Mouse (Mus musculus): ENCODE measurements around the gene Slc38a11.

Slc38a11 gene

GRCm38 (mm10) chr2:65363828-65364497 lies at the start of gene Slc38a11:
Gene Slc38a11, minus strand, starts transcription at chr2:65364034.
- DNase-seq (ENCODE audit: low spot score in 2 of 2), result peak in 1 of 2 experiments; percentile 5

GRCm38 (mm10) chr2:65407110-65407509 lies 43.3 kb upstream of the Slc38a11 start:
- DNase-seq (ENCODE audit: low spot score in 2 of 2), result no peak

GRCm38 (mm10) chr2:65405407-65405806 lies 41.6 kb upstream of the Slc38a11 start:
- DNase-seq (ENCODE audit: low spot score in 2 of 2), result no peak

GRCm38 (mm10) chr2:65402001-65402400 lies 38.2 kb upstream of the Slc38a11 start:
- no peak for DNase-seq (ENCODE audit: low spot score in 2 of 2)

GRCm38 (mm10) chr2:65399938-65400337 lies 36.1 kb upstream of the Slc38a11 start:
- DNase-seq (ENCODE audit: low spot score in 2 of 2), result no peak

GRCm38 (mm10) chr2:65396128-65396527 lies 32.3 kb upstream of the Slc38a11 start:
- DNase-seq (ENCODE audit: low spot score in 2 of 2), result no peak

- DNase-seq (ENCODE audit: low spot score in 2 of 2), result no peak
These were observed 29.2 kb upstream of the Slc38a11 start for GRCm38 (mm10) chr2:65393061-65393460.

- no peak for DNase-seq (ENCODE audit: low spot score in 2 of 2)
These were observed 27.5 kb upstream of the Slc38a11 start for GRCm38 (mm10) chr2:65391322-65391721.

- DNase-seq (ENCODE audit: low spot score in 2 of 2), result no peak
These were observed 21.0 kb upstream of the Slc38a11 start for GRCm38 (mm10) chr2:65384815-65385214.

- no peak for DNase-seq (ENCODE audit: low spot score in 2 of 2)
These were observed 18.7 kb upstream of the Slc38a11 start for GRCm38 (mm10) chr2:65382485-65382884.

GRCm38 (mm10) chr2:65378425-65378824 lies 14.6 kb upstream of the Slc38a11 start:
- DNase-seq (ENCODE audit: low spot score in 2 of 2), result no peak

GRCm38 (mm10) chr2:65374410-65374809 lies 10.6 kb upstream of the Slc38a11 start:
- DNase-seq (ENCODE audit: low spot score in 2 of 2), result no peak

- no peak for DNase-seq (ENCODE audit: low spot score in 2 of 2)
These were observed 9.2 kb upstream of the Slc38a11 start for GRCm38 (mm10) chr2:65373076-65373475.

- no peak for DNase-seq (ENCODE audit: low spot score in 2 of 2)
These were observed 2.9 kb downstream of the Slc38a11 start for GRCm38 (mm10) chr2:65360736-65361475.

- DNase-seq (ENCODE audit: low spot score in 2 of 2), result no peak
These were observed 16.5 kb downstream of the Slc38a11 start for GRCm38 (mm10) chr2:65347367-65347766.

GRCm38 (mm10) chr2:65346915-65347314 lies 16.9 kb downstream of the Slc38a11 start:
- no peak for DNase-seq (ENCODE audit: low spot score in 2 of 2)

- DNase-seq (ENCODE audit: low spot score in 2 of 2), result no peak
These were observed 17.8 kb downstream of the Slc38a11 start for GRCm38 (mm10) chr2:65346037-65346436.

- peak; percentile 11 to 35 for DNase-seq (ENCODE audit: low spot score in 2 of 2)
These were observed 21.8 kb downstream of the Slc38a11 start for GRCm38 (mm10) chr2:65342057-65342456.

- DNase-seq (ENCODE audit: low spot score in 2 of 2), result no peak
These were observed 23.0 kb downstream of the Slc38a11 start for GRCm38 (mm10) chr2:65340839-65341238.

- DNase-seq (ENCODE audit: low spot score in 2 of 2), result peak; percentile 14 to 18
These were observed 26.3 kb downstream of the Slc38a11 start for GRCm38 (mm10) chr2:65337378-65338140.

- DNase-seq (ENCODE audit: low spot score in 2 of 2), result no peak
These were observed 27.2 kb downstream of the Slc38a11 start for GRCm38 (mm10) chr2:65336608-65337007.

GRCm38 (mm10) chr2:65334091-65334490 lies 29.7 kb downstream of the Slc38a11 start:
- peak in 1 of 2 experiments; percentile 20 for DNase-seq (ENCODE audit: low spot score in 2 of 2)

All from urinary bladder, adult 18-20 months (tissue).